ENCODE assay signal across 28 mouse cellular contexts in the genomic region with DNA sequence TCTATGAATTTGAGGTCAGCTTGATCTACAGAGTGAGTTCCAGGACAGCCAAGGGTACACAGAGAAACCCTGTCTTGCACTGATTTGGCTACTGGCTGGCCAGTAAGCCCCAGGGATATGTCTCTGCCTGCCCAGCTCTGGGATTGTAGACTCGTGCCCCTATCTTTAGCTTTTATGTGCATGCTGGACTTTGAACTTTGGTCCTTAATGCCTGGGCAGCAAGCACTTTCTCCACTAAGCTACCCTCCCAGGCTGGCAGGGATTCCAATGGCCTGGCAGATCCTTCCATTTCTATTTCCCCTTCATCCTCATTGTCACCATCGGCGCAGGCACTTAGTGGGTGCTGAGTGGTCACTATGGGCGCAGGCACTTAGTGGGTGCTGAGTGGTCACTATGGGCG.
DNase-seq lines count a peak whose midpoint lies in the region; ATAC-seq lines count a peak whose summit lies in the region.
"Had no signal": no experiment of that assay in that cellular context is flagged by ENCODE, and none has a peak within 500 bp of the region (broad histone marks: within the 10 kb centered on the region; RNA-seq: fewer than 3 reads in every experiment).

No protein-coding gene starts in this region.

- H3K27me3 ChIP-seq in kidney, embryonic 14.5 days (ENCODE audit: control insufficient read depth, insufficient read depth, low read length), result no peaks in the 10 kb centered on the region
- H3K27me3 ChIP-seq: CH12.LX; embryonic facial prominence, embryonic 12.5 days; embryonic facial prominence, embryonic 15.5 days; hindbrain, embryonic 12.5 days; Patski had no signal

- H3K36me3 ChIP-seq in kidney, embryonic 14.5 days (ENCODE audit: control insufficient read depth, insufficient read depth, low read length), result no peaks in the 10 kb centered on the region
- H3K36me3 ChIP-seq: embryonic facial prominence, embryonic 12.5 days; embryonic facial prominence, embryonic 15.5 days; G1E; heart, embryonic 12.5 days; heart, embryonic 15.5 days; hindbrain, embryonic 12.5 days had no signal

- H3K9me3 ChIP-seq in kidney, embryonic 14.5 days (ENCODE audit: control insufficient read depth, low read length), result no peaks in the 10 kb centered on the region
- H3K9me3 ChIP-seq: embryonic facial prominence, embryonic 12.5 days; embryonic facial prominence, embryonic 15.5 days; heart, embryonic 15.5 days; hindbrain, embryonic 12.5 days had no signal

- WGBS in kidney, embryonic 14.5 days, result 93% methylated on average over 5 of the region's 5 CpGs

- ATAC-seq in kidney, embryonic 14.5 days (ENCODE audit: low FRiP score, low TSS enrichment), result no peak
- ATAC-seq: forebrain, embryonic 14.5 days; forebrain, postnatal 0 days; hindbrain, embryonic 16.5 days; Patski had no signal

- no peak overlapping the region for H3K4me2 ChIP-seq in kidney, embryonic 14.5 days (replicated peaks; ENCODE audit: low read depth, low read length)
- H3K4me2 ChIP-seq: embryonic facial prominence, embryonic 12.5 days; embryonic facial prominence, embryonic 15.5 days; heart, embryonic 12.5 days; heart, embryonic 15.5 days; hindbrain, embryonic 12.5 days had no signal

- H3K4me1 ChIP-seq in kidney, embryonic 14.5 days (ENCODE audit: control insufficient read depth, insufficient read depth, low read length), result no peaks in the 10 kb centered on the region
- H3K4me1 ChIP-seq: embryonic facial prominence, embryonic 12.5 days; hindbrain, embryonic 12.5 days had no signal

- no peak overlapping the region for H3K4me3 ChIP-seq in kidney, embryonic 14.5 days (ENCODE audit: low read length)
- H3K4me3 ChIP-seq: embryonic facial prominence, embryonic 12.5 days; embryonic facial prominence, embryonic 15.5 days; gastrocnemius, adult 2 months; heart, embryonic 12.5 days; heart, embryonic 15.5 days; hindbrain, embryonic 12.5 days had no signal

- peak; percentile 27 for DNase-seq in kidney, adult 18-20 months
- peak; percentile 56 for DNase-seq in kidney, adult 9 months
- DNase-seq in kidney, postnatal 4 days, result no peak
- DNase-seq in kidney, postnatal 14 days, result peak; percentile 38
- DNase-seq in gastrocnemius, postnatal 10 days, result no peak
- DNase-seq in heart, postnatal 4 days, result no peak
- DNase-seq: adrenal gland, postnatal 10 days; adrenal gland, postnatal 36 days; B cell, adult 2 months; cerebellum, adult 18-20 months; cerebellum, adult 9-10 months; cerebellum, postnatal 14 days; forebrain, postnatal 0 days; gastrocnemius, adult 2 months; gastrocnemius, postnatal 25 days; heart, adult 18-20 months; heart, postnatal 10 days had no signal

- H3K27ac ChIP-seq in kidney, embryonic 14.5 days (ENCODE audit: low read depth, low read length), result no peak overlapping the region
- H3K27ac ChIP-seq: embryonic facial prominence, embryonic 12.5 days; embryonic facial prominence, embryonic 15.5 days; gastrocnemius, adult 2 months; heart, embryonic 15.5 days; hindbrain, embryonic 12.5 days had no signal

- H3K9ac ChIP-seq in kidney, embryonic 14.5 days (ENCODE audit: low read depth, low read length), result no peak overlapping the region
- H3K9ac ChIP-seq: embryonic facial prominence, embryonic 12.5 days; embryonic facial prominence, embryonic 15.5 days; forebrain, postnatal 0 days; heart, embryonic 12.5 days; heart, embryonic 15.5 days; hindbrain, embryonic 12.5 days had no signal

Comparison
In these comparisons a context has a peak if more than half of its experiments do, and no peak if none do; other contexts are left out.
1. DNase-seq: peak in kidney, adult 18-20 months (single experiment), kidney, adult 9 months (single experiment) and kidney, postnatal 14 days (single experiment); none in kidney, postnatal 4 days (0 of 2), gastrocnemius, postnatal 10 days (single experiment) and heart, postnatal 4 days (single experiment).